Mouse (Mus musculus): Measurements from ENCODE around the gene A530064D06Rik. TPM values are rescaled to one million over a fixed set of nuclear protein-coding genes. Genes with fewer than 3 reads are reported as not detected.

The A530064D06Rik gene
- total RNA-seq, 1 experiment: not detected

DNA sequence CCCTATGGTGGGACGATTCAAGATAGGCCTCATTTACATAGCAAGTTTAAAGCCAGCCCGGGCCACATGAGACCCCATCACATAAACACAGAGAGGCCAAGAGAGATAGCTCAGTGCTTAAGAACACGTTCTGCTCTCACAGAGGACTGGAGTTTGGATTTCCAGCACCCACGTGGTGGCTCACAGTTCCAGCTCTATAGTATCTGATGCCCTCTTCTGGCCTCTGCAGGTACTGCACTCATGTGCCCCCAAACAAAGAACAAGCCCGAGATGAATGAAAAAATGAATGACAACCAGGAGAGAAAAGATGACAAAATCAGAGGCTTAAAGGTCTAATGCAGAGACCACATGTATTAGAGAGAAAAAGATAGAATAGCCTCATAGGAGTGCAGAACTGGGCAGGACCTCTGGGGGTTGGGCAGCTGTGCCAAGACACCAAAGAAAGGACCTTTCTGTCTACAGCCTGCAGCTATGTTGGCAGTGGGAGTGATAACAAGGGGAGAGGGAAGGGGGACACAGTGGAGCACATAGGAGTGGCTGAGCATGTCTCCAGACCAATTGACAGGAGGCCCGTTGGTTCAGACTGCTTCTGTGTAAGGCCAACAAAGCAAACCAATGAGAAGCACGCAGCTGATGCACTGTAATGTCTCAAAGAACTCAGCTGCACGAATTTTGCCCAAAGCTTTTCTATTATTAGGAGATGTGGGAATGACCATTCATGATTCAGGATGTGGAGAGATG lies 56.4 kb downstream of the A530064D06Rik start:
- Histone ChIP-seq H3K27ac (ENCODE audit: insufficient read depth, low read depth, low read length, poor library complexity, severe bottlenecking) (no peak overlapping the region), H3K4me1 (ENCODE audit: control insufficient read depth in 2 of 2, insufficient read depth in 2 of 2, low read length in 2 of 2, poor library complexity in 1 of 2) (peaks cover 0 to 7% of the 10 kb centered on the region in 2 experiments; a peak in 1 of 4 replicates), H3K36me3 (ENCODE audit: control insufficient read depth, insufficient read depth, low read length, poor library complexity, severe bottlenecking) (no peaks in the 10 kb centered on the region), H3K9me3 (ENCODE audit: control insufficient read depth, insufficient read depth, low read depth, low read length) (no peaks in the 10 kb centered on the region), H3K9ac (ENCODE audit: insufficient read depth, low read depth, low read length, poor library complexity, severe bottlenecking) (no peak overlapping the region), H3K4me3 (ENCODE audit: insufficient read depth in 1 of 2, low read depth in 1 of 2, low read length in 2 of 2, poor library complexity in 1 of 2, severe bottlenecking in 1 of 2) (no peak overlapping the region)
- DNase-seq (ENCODE audit: low read depth, low spot score): peak; percentile 65
- TF ChIP-seq MAFK (IDR thresholded peaks at IDR 0.05; ENCODE audit: insufficient read depth, low read depth, low read length) (no peak), ZC3H11A (IDR thresholded peaks at IDR 0.05; ENCODE audit: borderline replicate concordance, low read depth, low read length) (peak; percentile 63; the same call in 1 of the 2 replicates)
- in situ Hi-C loops (cut with MboI; ENCODE audit: low sequenced_read_pairs in 2 of 2, unreplicated experiment in 2 of 2): no loop called here

DNA sequence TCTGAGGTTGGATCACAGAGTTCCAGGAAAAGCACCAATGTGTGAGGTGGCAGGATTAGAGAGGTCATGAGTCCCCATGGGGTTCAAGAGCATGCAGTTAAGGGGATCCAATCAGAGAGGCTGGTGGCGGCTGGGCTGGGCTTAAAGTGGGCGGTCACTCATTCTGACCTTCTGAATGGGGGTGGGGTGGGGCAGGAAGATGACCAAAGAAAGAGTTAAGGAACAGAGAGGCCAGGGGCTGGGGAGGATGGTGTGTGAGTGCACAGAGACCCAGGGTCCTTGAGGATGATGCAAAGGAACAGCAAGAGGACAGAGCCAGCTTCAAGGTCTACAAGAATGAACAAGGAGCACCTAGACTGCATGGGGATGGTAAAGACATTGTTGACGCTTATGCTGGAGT lies 58.6 kb downstream of the A530064D06Rik start:
- no peak overlapping the region for H3K4me3 ChIP-seq (ENCODE audit: insufficient read depth in 1 of 2, low read depth in 1 of 2, low read length in 2 of 2, poor library complexity in 1 of 2, severe bottlenecking in 1 of 2)
- H3K9ac ChIP-seq (ENCODE audit: insufficient read depth, low read depth, low read length, poor library complexity, severe bottlenecking): no peak overlapping the region
- H3K36me3 ChIP-seq (ENCODE audit: control insufficient read depth, insufficient read depth, low read length, poor library complexity, severe bottlenecking): no peaks in the 10 kb centered on the region
- in situ Hi-C loops (cut with MboI; ENCODE audit: low sequenced_read_pairs in 2 of 2, unreplicated experiment in 2 of 2): no loop called here
- no peak for TF ChIP-seq MAFK (IDR thresholded peaks at IDR 0.05; ENCODE audit: insufficient read depth, low read depth, low read length)
- TF ChIP-seq ZC3H11A (IDR thresholded peaks at IDR 0.05; ENCODE audit: borderline replicate concordance, low read depth, low read length): no peak
- no peak for TF ChIP-seq ZNF384 (IDR thresholded peaks at IDR 0.05; ENCODE audit: low read depth, low read length)
- TF ChIP-seq HCFC1 (IDR thresholded peaks at IDR 0.05; ENCODE audit: borderline replicate concordance, insufficient read depth, low read length): no peak
- TF ChIP-seq CHD2 (IDR thresholded peaks at IDR 0.05; ENCODE audit: low read depth, low read length): no peak
- H3K9me3 ChIP-seq (ENCODE audit: control insufficient read depth, insufficient read depth, low read depth, low read length): no peaks in the 10 kb centered on the region
- no peak for DNase-seq (ENCODE audit: low read depth, low spot score)
- no peak overlapping the region for H3K27ac ChIP-seq (ENCODE audit: insufficient read depth, low read depth, low read length, poor library complexity, severe bottlenecking)
- peaks cover 0 to 7% of the 10 kb centered on the region in 2 experiments; a peak in 1 of 4 replicates for H3K4me1 ChIP-seq (ENCODE audit: control insufficient read depth in 2 of 2, insufficient read depth in 2 of 2, low read length in 2 of 2, poor library complexity in 1 of 2)

DNA sequence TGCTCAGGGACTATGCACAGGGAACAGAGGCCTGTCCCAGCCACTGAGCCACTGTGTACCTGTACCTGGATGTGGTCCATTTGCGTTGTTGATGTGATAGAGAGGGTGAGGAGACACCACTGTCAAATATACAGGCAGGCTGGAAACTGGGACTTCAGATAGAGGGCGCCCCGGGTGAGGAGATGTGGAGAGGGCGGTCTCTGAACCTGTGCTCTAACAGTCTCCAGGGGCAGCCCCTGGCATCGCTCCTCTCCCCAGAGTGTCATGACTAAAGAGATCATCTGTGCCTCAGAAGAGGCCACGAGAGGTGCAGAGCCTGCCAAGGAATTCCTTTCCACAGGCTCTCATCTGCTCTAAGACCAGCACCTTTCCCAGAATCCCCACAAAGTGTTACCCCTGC lies 59.2 kb downstream of the A530064D06Rik start:
- no peak for TF ChIP-seq CHD2 (IDR thresholded peaks at IDR 0.05; ENCODE audit: low read depth, low read length)
- TF ChIP-seq MAFK (IDR thresholded peaks at IDR 0.05; ENCODE audit: insufficient read depth, low read depth, low read length): no peak
- no peak for TF ChIP-seq HCFC1 (IDR thresholded peaks at IDR 0.05; ENCODE audit: borderline replicate concordance, insufficient read depth, low read length)
- no peak for TF ChIP-seq ZC3H11A (IDR thresholded peaks at IDR 0.05; ENCODE audit: borderline replicate concordance, low read depth, low read length)
- no peak for TF ChIP-seq ZNF384 (IDR thresholded peaks at IDR 0.05; ENCODE audit: low read depth, low read length)
- in situ Hi-C loops (cut with MboI; ENCODE audit: low sequenced_read_pairs in 2 of 2, unreplicated experiment in 2 of 2): no loop called here

DNA sequence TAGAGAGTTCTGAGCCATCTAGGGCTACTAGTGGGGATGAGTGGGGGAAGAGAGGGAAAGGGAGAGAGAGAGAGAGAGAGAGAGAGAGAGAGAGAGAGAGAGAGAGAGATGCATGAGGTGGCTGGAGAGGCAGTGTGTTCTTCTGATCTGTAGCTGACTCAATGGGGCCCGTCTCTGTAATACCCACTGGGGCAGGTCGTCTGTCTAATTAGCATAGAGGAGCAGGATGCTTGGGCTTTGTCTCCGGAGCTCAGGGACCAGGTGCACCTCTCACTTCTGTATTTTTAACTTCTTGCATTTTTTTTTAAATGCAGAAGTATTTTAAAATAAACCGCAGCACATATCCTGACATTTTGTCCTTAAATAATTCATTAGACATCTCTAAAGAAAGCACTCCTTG lies 59.7 kb downstream of the A530064D06Rik start:
- no peaks in the 10 kb centered on the region for H3K9me3 ChIP-seq (ENCODE audit: control insufficient read depth, insufficient read depth, low read depth, low read length)
- in situ Hi-C loops (cut with MboI; ENCODE audit: low sequenced_read_pairs in 2 of 2, unreplicated experiment in 2 of 2): no loop called here
- DNase-seq (ENCODE audit: low read depth, low spot score): no peak
- H3K36me3 ChIP-seq (ENCODE audit: control insufficient read depth, insufficient read depth, low read length, poor library complexity, severe bottlenecking): no peaks in the 10 kb centered on the region
- no peak overlapping the region for H3K4me3 ChIP-seq (ENCODE audit: insufficient read depth in 1 of 2, low read depth in 1 of 2, low read length in 2 of 2, poor library complexity in 1 of 2, severe bottlenecking in 1 of 2)
- H3K9ac ChIP-seq (ENCODE audit: insufficient read depth, low read depth, low read length, poor library complexity, severe bottlenecking): no peak overlapping the region
- peaks cover 0 to 7% of the 10 kb centered on the region in 2 experiments; a peak in 1 of 4 replicates for H3K4me1 ChIP-seq (ENCODE audit: control insufficient read depth in 2 of 2, insufficient read depth in 2 of 2, low read length in 2 of 2, poor library complexity in 1 of 2)
- TF ChIP-seq CHD2 (IDR thresholded peaks at IDR 0.05; ENCODE audit: low read depth, low read length) (no peak), MAFK (IDR thresholded peaks at IDR 0.05; ENCODE audit: insufficient read depth, low read depth, low read length) (no peak), ZNF384 (IDR thresholded peaks at IDR 0.05; ENCODE audit: low read depth, low read length) (no peak), HCFC1 (IDR thresholded peaks at IDR 0.05; ENCODE audit: borderline replicate concordance, insufficient read depth, low read length) (no peak), ZC3H11A (IDR thresholded peaks at IDR 0.05; ENCODE audit: borderline replicate concordance, low read depth, low read length) (no peak)
- H3K27ac ChIP-seq (ENCODE audit: insufficient read depth, low read depth, low read length, poor library complexity, severe bottlenecking): no peak overlapping the region

More for the DNA sequence above, 59.2 kb downstream of the A530064D06Rik start:
- no peak for DNase-seq (ENCODE audit: low read depth, low spot score)
- no peak overlapping the region for H3K9ac ChIP-seq (ENCODE audit: insufficient read depth, low read depth, low read length, poor library complexity, severe bottlenecking)
- H3K9me3 ChIP-seq (ENCODE audit: control insufficient read depth, insufficient read depth, low read depth, low read length): no peaks in the 10 kb centered on the region
- H3K27ac ChIP-seq (ENCODE audit: insufficient read depth, low read depth, low read length, poor library complexity, severe bottlenecking): no peak overlapping the region
- H3K36me3 ChIP-seq (ENCODE audit: control insufficient read depth, insufficient read depth, low read length, poor library complexity, severe bottlenecking): no peaks in the 10 kb centered on the region
- H3K4me3 ChIP-seq (ENCODE audit: insufficient read depth in 1 of 2, low read depth in 1 of 2, low read length in 2 of 2, poor library complexity in 1 of 2, severe bottlenecking in 1 of 2): no peak overlapping the region
- H3K4me1 ChIP-seq (ENCODE audit: control insufficient read depth in 2 of 2, insufficient read depth in 2 of 2, low read length in 2 of 2, poor library complexity in 1 of 2): peaks cover 0 to 7% of the 10 kb centered on the region in 2 experiments; a peak in 1 of 4 replicates

Measured in ES-E14 (cell line).